Mouse (Mus musculus): ENCODE measurements around the gene Mrps26. TPM values are rescaled to one million over a fixed set of nuclear protein-coding genes. Genes with fewer than 3 reads are reported as not detected.

The Mrps26 gene
- polyA plus RNA-seq, 1 experiment, result 86.9 TPM

GRCm38 (mm10) chr2:130536890-130537289 lies 26.7 kb upstream of the Mrps26 start:
- Histone ChIP-seq H3K4me3 (ENCODE audit: insufficient read depth, low read length) (no peak overlapping the region), H3K27ac (ENCODE audit: insufficient read depth, low read length) (no peak overlapping the region), H3K4me1 (ENCODE audit: control insufficient read depth, insufficient read depth, low read length) (no peaks in the 10 kb centered on the region)
- TF ChIP-seq CTCF (IDR thresholded peaks at IDR 0.05; ENCODE audit: extremely low read depth, insufficient read depth, low read length) (no peak), POLR2A (IDR thresholded peaks at IDR 0.05; ENCODE audit: extremely low read depth, insufficient read depth, low read length) (no peak)

DNA sequence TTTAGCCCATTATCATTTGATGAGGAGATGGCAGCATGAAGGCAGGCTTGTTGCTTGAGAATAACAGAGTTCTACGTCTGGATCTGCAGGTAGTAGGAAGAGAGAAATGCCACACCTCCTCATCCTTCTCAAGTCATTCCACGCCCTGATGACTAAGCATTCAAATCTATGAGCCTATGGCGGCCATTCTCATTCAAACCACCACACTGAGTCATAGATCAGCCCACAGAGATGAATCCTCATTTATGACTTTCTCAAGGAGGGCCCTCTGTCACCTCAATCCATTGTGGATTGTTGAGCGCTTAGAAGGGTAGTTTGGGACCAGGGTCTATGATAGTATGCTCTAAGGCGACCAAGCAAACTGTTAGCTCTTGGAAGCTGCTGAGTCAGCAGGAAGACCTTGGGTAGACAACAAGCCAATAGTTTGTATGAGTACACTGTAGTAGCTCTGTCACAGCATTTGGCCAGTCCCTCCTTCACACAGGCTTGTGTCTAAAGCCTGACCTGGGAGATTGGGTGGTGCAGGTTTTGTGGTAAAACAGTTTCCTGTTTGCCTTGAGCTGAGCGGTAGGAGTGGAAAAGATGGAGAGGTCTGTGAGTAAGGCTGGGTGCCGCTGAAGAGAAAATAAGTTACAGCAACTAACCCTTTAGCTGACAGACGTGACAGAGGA lies 24.5 kb upstream of the Mrps26 start:
- H3K4me1 ChIP-seq (ENCODE audit: control insufficient read depth, insufficient read depth, low read length), result no peaks in the 10 kb centered on the region
- TF ChIP-seq CTCF (IDR thresholded peaks at IDR 0.05; ENCODE audit: extremely low read depth, insufficient read depth, low read length), result no peak
- no peak for TF ChIP-seq POLR2A (IDR thresholded peaks at IDR 0.05; ENCODE audit: extremely low read depth, insufficient read depth, low read length)
- H3K27ac ChIP-seq (ENCODE audit: insufficient read depth, low read length), result no peak overlapping the region
- H3K4me3 ChIP-seq (ENCODE audit: insufficient read depth, low read length), result no peak overlapping the region

GRCm38 (mm10) chr2:130540266-130540665 lies 23.3 kb upstream of the Mrps26 start:
- Histone ChIP-seq H3K4me1 (ENCODE audit: control insufficient read depth, insufficient read depth, low read length) (no peaks in the 10 kb centered on the region), H3K27ac (ENCODE audit: insufficient read depth, low read length) (no peak overlapping the region), H3K4me3 (ENCODE audit: insufficient read depth, low read length) (no peak overlapping the region)
- TF ChIP-seq POLR2A (IDR thresholded peaks at IDR 0.05; ENCODE audit: extremely low read depth, insufficient read depth, low read length) (no peak), CTCF (IDR thresholded peaks at IDR 0.05; ENCODE audit: extremely low read depth, insufficient read depth, low read length) (no peak)

DNA sequence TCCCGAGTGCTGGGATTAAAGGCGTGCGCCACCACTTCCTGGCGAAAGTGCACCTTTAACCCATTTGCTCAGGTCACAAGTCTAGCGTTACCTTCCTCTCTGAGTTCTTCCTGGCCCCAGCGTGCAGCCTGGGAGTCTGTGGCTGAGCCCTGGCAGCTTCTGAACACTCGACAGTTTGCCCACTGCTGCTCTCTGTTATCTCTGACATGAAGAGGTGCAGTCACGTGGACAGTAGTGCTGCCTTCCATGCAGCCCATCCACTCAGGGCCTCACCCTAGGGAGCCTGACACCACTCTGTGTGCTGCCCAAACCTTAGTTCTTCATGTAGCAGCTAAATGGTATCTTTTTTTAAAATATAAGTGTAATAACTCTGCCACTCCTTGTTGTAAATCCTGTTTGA lies 16.6 kb upstream of the Mrps26 start:
- H3K4me1 ChIP-seq (ENCODE audit: control insufficient read depth, insufficient read depth, low read length), result no peaks in the 10 kb centered on the region
- no peak overlapping the region for H3K4me3 ChIP-seq (ENCODE audit: insufficient read depth, low read length)
- H3K27ac ChIP-seq (ENCODE audit: insufficient read depth, low read length), result no peak overlapping the region
- TF ChIP-seq POLR2A (IDR thresholded peaks at IDR 0.05; ENCODE audit: extremely low read depth, insufficient read depth, low read length) (no peak), CTCF (IDR thresholded peaks at IDR 0.05; ENCODE audit: extremely low read depth, insufficient read depth, low read length) (no peak)

- TF ChIP-seq POLR2A (IDR thresholded peaks at IDR 0.05; ENCODE audit: extremely low read depth, insufficient read depth, low read length) (no peak), CTCF (IDR thresholded peaks at IDR 0.05; ENCODE audit: extremely low read depth, insufficient read depth, low read length) (no peak)
- no peaks in the 10 kb centered on the region for H3K4me1 ChIP-seq (ENCODE audit: control insufficient read depth, insufficient read depth, low read length)
Measured at GRCm38 (mm10) chr2:130554841-130555240, 8.7 kb upstream of the Mrps26 start.

DNA sequence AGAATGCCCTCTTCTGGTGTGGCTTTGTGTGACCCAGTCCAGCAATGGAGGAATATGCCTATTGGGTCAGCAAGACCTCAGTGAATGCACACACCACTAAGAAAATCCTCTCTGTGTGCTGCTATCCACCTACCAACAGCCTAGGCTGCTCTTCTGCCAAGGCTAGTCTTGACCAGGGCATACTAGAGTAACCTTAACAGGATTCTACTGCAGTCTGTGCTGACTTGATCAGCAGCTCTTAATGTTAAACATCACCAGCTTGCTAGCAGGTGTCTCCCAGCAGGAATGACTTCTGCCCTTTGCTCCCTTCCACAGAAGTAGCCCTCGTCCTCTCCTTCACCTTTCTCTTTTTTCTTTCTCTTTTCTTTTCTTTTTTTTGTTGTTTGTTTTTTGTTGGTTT lies 7.2 kb upstream of the Mrps26 start:
- TF ChIP-seq CTCF (IDR thresholded peaks at IDR 0.05; ENCODE audit: extremely low read depth, insufficient read depth, low read length) (no peak), POLR2A (IDR thresholded peaks at IDR 0.05; ENCODE audit: extremely low read depth, insufficient read depth, low read length) (no peak)
- Histone ChIP-seq H3K27ac (ENCODE audit: insufficient read depth, low read length) (no peak overlapping the region), H3K4me3 (ENCODE audit: insufficient read depth, low read length) (no peak overlapping the region), H3K4me1 (ENCODE audit: control insufficient read depth, insufficient read depth, low read length) (no peaks in the 10 kb centered on the region)

More at GRCm38 (mm10) chr2:130554841-130555240, 8.7 kb upstream of the Mrps26 start:
- H3K4me3 ChIP-seq (ENCODE audit: insufficient read depth, low read length), result no peak overlapping the region
- no peak overlapping the region for H3K27ac ChIP-seq (ENCODE audit: insufficient read depth, low read length)

GRCm38 (mm10) chr2:130557462-130557861 lies 6.1 kb upstream of the Mrps26 start:
- TF ChIP-seq POLR2A (IDR thresholded peaks at IDR 0.05; ENCODE audit: extremely low read depth, insufficient read depth, low read length) (no peak), CTCF (IDR thresholded peaks at IDR 0.05; ENCODE audit: extremely low read depth, insufficient read depth, low read length) (no peak)
- H3K4me3 ChIP-seq (ENCODE audit: insufficient read depth, low read length), result no peak overlapping the region

GRCm38 (mm10) chr2:130558015-130558414 lies 5.5 kb upstream of the Mrps26 start:
- H3K27ac ChIP-seq (ENCODE audit: insufficient read depth, low read length), result no peak overlapping the region
- no peaks in the 10 kb centered on the region for H3K4me1 ChIP-seq (ENCODE audit: control insufficient read depth, insufficient read depth, low read length)
- no peak for TF ChIP-seq POLR2A (IDR thresholded peaks at IDR 0.05; ENCODE audit: extremely low read depth, insufficient read depth, low read length)
- TF ChIP-seq CTCF (IDR thresholded peaks at IDR 0.05; ENCODE audit: extremely low read depth, insufficient read depth, low read length), result no peak
- no peak overlapping the region for H3K4me3 ChIP-seq (ENCODE audit: insufficient read depth, low read length)

More at GRCm38 (mm10) chr2:130557462-130557861, 6.1 kb upstream of the Mrps26 start:
- H3K27ac ChIP-seq (ENCODE audit: insufficient read depth, low read length), result no peak overlapping the region
- no peaks in the 10 kb centered on the region for H3K4me1 ChIP-seq (ENCODE audit: control insufficient read depth, insufficient read depth, low read length)

GRCm38 (mm10) chr2:130564063-130564462 lies 521 bp downstream of the Mrps26 start:
- TF ChIP-seq CTCF (IDR thresholded peaks at IDR 0.05; ENCODE audit: extremely low read depth, insufficient read depth, low read length) (no peak), POLR2A (IDR thresholded peaks at IDR 0.05; ENCODE audit: extremely low read depth, insufficient read depth, low read length) (no peak)
- peak overlapping the region; percentile 63; the same call in 1 of the 2 replicates for H3K27ac ChIP-seq (ENCODE audit: insufficient read depth, low read length)
- peaks cover 3% of the 10 kb centered on the region; the same call in 1 of the 2 replicates for H3K4me1 ChIP-seq (ENCODE audit: control insufficient read depth, insufficient read depth, low read length)

DNA sequence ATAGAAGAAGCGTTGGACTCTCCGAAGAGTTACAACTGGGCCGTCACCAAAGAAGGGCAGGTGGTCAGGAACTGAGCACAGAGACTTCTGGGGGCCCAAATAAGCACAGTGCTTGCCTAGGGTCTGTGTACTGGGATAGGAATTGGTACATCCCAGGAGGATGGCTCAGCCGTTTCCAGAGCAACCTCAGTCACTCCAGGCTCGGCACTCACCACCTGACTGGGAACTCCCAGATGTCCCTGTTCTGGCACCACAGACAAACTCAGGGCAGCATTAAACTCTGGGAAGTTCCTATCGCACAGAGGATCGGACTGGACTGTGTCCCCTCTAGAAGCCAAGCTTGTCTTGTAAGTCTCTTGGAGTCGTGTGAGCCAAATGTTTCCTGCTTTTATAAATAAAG lies 1.4 kb downstream of the Mrps26 start:
- Histone ChIP-seq H3K4me3 (ENCODE audit: insufficient read depth, low read length) (peak overlapping the region; percentile 91), H3K27ac (ENCODE audit: insufficient read depth, low read length) (no peak overlapping the region), H3K4me1 (ENCODE audit: control insufficient read depth, insufficient read depth, low read length) (peaks cover 3% of the 10 kb centered on the region; the same call in 1 of the 2 replicates)
- no peak for TF ChIP-seq POLR2A (IDR thresholded peaks at IDR 0.05; ENCODE audit: extremely low read depth, insufficient read depth, low read length)
- no peak for TF ChIP-seq CTCF (IDR thresholded peaks at IDR 0.05; ENCODE audit: extremely low read depth, insufficient read depth, low read length)

More at GRCm38 (mm10) chr2:130564063-130564462, 521 bp downstream of the Mrps26 start:
- H3K4me3 ChIP-seq (ENCODE audit: insufficient read depth, low read length), result peak overlapping the region; percentile 91
